Mouse (Mus musculus): Measurements from ENCODE around the gene RPS10-NUDT3.

RPS10-NUDT3 gene

DNA sequence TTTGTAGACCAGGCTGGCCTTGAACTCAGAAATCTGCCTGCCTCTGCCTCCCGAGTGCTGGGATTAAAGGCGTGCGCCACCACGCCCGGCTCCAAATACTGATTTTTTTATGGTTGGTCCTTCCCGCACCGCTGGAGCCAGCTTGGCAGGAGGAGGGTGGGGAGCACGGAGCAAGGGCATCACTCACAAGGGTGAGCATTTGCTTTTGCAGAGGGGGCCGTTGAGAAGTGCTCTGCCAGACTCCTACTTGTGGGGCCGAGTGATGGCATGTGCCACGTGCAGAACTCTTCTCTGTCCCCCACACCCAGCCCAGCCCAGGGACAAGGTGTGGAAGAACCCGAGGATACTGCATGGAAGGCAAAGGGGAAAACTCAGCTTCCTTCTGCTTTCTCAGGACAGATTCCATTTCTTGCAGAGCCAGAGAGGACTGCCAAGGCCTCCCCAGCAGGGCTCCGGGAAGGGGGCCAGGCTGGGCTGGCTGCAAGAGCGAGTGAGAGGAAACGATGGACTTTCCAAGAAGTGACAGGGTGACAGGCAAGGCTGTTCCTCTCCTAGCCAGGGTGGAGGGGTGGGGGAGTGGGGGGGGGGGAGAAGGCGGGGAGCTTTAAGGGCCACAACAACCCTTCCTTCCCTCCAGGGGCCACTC, 60.4 kb downstream of the RPS10-NUDT3 start:
- no peak for DNase-seq (ENCODE audit: low spot score)

DNA sequence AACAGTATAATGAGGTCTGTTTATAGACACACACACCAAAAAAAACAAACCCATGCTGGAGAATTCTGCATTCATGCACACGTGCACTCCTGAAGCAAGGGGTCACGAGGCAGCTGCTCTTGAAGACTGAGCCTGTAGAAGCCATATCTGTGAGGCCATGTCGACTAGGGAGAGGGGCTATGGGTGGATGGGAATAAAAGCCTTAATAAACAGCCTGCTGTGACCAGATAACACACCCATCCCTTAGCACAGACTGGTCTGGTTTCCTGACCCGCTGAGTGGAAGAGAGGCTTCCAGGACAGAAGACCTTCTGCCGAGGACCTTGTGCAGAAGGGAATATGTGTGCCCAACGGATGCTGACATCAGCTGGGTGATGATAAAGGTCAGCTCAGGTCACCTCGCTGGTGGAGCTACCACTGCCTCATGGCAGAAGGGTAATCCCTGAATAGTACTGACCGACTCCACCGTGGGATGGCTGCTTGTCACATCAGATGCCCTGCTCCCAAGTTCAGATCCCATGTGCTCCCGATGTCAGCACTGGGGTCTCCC, 61.2 kb downstream of the RPS10-NUDT3 start:
- no peak for DNase-seq (ENCODE audit: low spot score)

DNA sequence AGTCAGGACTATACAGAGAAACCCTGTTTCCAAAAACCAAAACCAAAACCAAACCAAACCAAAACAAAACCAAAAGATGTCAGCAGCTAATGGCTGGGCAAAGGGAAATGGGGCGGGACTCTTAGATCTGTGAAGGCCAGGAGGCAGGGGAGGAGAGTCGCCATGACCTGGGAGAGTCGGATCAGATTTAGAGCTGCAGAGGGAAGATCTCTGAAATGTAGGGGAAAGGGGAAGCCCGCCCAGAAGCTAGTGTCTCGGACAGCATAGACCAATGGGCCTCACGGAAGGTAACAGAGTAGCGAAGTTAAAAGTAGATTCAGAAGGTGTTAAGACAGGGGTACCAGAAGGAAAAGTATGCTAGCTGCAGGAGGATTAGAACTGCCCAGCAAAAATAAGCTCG, 63.7 kb downstream of the RPS10-NUDT3 start:
- no peak for DNase-seq (ENCODE audit: low spot score)

DNA sequence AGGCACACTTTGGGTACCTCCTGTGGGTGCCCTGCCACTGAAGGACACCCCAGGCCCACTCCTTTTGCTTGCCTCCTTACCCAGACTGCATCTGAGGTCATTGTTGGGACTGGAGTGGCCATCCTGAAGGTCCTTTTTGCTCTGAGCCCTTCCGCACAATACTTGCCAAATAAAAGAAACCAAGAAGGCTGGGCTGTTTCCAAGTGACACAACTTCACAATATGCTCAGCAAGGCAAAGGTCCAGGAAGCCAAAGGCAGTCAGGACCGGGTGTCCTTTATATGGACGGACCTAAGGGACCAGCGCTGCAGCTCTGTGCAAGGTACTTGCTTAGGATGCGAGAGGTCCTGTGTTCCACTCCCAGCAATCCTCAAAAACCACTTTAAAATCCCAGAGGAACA, 66.8 kb downstream of the RPS10-NUDT3 start:
- DNase-seq (ENCODE audit: low spot score) = no peak

DNA sequence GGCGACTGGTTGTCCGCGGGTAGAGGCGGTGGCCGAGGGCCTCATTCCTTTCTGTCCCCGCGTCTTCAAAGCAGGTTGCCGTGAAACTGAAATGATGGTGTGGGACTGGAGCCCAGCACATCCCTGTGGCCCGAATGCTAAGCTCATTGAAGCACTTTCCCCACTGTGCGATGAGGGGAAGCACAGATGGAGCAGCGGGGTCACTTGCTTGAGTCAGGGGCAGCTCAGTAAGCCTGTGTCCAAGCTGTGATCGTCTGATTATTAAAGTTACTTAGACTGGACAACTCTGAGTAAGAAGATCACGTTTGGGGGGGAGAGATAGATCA, 69.1 kb downstream of the RPS10-NUDT3 start:
- no peak for DNase-seq (ENCODE audit: low spot score)

DNA sequence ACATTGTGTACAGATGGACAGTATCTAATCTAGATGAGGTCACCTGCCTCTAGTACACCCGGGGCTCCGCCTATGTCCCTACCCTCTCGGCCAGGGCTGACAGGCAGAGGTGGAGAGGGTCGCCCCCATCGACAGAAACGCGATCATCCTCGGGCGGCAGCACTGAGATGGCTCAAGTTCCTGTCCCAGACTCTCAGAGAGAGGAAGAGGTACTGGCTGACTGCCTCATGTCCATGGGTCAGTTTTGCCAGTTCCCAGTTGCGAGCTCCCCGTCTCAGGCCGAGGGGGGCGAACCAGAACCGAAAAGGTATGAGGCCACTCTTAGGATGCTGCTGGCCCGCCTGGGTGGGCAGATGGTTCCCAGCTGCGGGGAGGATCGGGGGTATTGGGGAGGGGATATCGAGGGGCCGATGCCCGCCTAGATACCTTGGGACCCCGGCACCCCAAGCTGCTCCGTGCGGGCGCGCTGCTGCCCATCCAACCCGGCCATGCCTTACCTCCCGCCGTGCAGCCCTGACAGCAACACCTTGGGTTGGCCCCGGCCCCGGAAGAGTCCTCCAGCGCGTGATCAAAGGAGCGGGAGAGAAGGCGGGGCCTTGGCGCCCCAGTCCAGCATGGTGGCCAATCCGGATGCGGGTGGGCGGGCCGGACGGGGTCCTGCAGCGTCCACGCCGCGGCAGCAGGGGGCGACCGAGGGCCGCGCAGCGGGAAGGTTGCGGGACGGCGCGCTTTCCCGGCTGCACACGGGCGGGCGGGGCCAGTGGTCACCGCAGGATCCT, 69.7 kb downstream of the RPS10-NUDT3 start, which contains the start of gene AI413582:
Gene AI413582 (minus strand): TSS at position 594 of the 779 bp plus-strand sequence.
- DNase-seq (ENCODE audit: low spot score) = peak; percentile 95

DNA sequence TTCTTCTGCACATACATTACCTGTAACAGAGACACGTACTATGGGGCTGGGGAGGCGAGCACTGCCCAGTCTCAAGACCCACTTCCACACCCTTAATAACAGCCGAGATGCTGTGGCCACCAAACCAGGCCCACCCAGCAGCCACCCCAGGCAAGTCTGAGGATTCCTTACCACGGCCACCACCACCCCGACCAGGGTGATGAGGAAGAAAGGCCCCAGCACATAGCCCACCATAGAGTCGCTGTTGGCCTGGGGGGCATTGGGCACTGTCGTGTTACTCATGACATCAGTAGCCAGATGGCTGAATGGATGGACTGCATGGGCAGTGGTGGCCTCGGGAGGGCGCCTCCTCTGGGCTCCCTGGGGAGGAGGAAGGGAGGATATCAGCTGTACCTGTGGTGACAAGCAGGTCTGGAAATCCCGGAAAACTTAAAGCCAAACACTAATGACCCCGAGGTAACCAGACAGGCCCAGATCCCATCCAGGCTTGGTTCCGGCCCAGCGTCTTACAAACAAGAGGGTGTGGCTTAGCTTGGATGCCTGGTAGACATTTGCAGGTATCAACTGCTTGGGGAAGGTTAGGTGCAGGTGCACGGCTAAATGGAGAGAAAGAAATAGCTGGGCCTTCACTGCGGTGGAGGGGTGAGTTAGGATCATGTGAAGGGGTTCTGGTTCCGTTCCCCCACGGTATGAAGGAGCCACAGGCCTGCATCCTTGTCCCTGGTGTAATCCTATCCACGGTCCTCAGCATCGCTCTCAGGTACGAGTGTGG, 70.4 kb downstream of the RPS10-NUDT3 start:
- peak; percentile 57 for DNase-seq (ENCODE audit: low spot score)

DNA sequence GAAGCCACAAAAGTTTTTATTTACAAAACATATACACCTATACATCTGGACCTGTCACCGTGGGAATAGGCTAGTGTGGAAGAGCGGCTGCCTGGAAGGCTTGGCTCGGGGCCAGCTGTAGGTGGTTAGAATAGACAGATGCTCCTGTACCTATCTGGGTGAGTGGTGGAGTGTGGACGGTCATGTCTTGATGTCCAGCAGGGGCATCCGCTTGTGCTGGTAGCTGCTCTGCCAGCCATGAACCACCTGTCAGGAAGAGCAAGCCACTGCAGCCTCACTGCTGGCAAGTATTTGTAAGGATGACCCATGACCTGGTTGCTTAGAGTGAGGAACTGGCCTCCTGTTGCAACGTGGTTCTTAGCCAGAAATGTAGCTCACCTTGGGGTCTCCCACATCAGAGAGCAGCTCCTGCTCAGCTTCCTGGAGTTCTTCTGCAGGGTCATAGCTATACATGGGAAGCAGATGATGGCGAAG, 71.2 kb downstream of the RPS10-NUDT3 start:
- no peak for DNase-seq (ENCODE audit: low spot score)

DNA sequence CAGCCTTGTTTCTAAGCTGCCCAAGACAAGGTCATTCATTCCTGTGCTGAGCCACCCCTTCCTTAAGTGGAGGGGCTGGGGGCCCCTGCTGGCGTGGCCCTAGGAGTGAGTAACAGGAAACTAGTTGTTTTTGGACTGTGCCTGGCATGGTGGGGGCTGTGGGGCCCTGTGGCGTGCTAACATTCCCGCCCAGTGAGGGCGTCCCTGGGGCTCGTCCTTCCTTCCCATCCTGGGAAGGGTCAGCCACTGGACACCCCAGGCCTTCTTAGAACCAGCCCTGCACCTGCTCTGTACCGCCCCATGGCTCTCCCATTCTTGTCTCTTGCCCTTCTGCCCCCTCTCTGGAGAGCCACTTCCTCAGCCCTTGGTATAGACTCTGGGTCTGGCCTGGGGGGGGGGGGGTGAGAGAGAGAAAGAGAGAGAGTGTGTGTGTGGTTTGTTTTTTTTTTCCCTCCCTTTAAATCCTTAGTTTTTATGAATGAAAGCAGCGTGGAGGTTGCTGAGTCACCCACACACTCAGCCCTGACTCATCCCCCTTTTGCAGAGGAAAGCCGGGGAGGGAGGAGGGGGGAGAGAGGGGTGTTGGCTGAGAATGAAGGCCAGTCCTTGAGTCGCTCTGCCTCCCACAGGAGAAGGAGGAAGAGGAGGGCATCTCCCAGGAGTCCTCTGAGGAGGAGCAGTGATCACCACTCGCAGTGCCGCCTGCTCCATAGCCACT, 73.1 kb downstream of the RPS10-NUDT3 start:
- DNase-seq (ENCODE audit: low spot score) = no peak

DNA sequence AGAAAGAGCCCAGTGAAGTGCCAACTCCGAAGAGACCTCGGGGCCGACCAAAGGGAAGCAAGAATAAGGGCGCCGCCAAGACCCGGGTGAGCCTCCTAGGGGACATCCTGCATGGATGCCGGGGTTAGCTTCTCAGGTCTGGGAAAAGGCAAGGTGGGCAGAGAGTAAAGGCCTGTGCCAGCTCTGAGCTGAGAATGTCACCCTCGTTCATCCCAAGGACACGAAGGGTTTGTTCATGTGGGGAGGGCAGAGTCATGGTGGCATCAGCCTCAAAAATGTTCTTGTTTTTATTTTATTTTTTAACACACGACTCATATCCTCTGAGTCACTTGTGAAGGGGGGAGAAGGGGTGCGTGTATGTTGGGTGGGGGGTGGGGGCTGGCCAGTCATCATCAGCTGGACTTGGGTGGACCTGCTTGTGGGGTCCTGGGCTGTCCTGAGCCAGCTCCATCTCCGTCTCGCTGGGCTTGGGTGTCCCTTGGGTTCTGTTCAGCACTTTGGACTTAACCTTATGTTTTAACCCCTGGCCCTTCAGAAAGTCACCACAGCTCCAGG, 74.0 kb downstream of the RPS10-NUDT3 start:
- no peak for DNase-seq (ENCODE audit: low spot score)

DNA sequence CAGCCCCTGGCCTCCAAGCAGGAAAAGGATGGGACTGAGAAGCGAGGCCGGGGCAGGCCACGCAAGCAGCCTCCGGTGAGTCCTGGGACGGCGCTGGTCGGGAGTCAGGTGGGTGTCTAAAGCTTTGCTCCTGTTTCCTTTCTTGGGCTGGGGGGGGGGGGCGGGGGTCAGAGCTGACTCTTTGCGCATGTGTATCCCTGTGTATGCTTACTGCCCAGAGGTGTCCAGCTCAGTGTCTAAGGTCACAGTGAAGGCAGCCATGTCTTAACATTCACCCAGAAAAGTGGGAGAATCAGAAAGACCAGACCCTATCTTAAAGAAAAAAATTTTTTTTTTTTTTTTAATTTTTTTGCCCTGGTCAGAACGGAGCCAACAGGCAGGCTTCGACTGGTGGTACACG, 75.4 kb downstream of the RPS10-NUDT3 start:
- DNase-seq (ENCODE audit: low spot score) = no peak

DNA sequence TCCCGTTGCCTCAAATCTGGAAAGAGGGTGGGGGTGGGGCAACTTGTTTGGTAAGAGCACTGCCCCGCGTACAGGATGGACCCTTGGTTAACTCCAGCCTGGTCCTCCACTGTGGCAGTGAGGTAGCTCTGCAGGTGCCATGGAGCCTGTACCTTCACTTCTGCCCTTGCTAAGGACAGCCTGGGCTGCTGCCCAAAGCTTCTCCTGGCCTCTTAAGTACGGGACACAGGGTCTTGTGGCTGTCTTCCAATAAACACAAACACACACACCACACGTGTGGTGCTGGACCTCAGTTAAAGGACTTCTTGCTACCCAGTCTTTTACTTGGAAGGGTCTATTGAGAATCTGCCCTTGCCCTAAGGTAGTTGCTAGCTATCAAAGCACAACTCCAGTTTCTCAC, 76.2 kb downstream of the RPS10-NUDT3 start:
- no peak for DNase-seq (ENCODE audit: low spot score)

DNA sequence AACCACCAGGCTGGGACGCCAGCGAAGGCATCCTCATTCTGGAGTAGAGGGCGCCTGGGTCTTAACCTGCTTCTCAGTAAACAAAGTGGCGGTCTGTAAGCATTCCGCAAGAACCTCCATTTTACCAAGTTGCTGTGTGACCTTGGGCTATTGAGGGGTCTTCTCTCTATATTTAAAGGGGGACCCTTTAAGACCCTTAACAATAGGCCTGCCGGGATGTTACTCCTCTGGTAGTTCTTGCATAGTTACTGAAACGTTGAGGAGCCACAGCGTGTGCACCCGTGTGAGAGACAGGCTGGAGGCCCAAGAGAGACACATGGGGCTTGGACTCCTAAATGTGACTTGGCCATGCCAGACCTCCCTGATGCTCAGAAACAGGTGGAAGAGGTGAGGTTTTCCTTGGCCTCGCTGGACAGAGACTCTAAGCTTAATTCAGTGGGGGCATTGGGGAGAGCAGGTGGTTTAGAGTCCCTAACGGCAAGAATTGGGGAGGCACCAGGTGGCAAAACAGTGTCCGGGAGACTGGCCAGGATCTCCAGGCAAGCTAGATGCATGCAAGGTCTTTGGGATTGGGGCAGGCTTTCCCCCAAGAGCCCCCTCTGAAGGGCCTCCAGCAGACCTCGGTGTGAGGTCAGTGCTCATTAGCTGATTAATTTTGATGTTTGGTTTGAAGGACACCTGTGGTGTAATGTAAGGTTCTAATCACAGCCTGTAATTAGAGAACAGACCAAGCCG, 76.9 kb downstream of the RPS10-NUDT3 start:
- peak; percentile 75 for DNase-seq (ENCODE audit: low spot score)

DNA sequence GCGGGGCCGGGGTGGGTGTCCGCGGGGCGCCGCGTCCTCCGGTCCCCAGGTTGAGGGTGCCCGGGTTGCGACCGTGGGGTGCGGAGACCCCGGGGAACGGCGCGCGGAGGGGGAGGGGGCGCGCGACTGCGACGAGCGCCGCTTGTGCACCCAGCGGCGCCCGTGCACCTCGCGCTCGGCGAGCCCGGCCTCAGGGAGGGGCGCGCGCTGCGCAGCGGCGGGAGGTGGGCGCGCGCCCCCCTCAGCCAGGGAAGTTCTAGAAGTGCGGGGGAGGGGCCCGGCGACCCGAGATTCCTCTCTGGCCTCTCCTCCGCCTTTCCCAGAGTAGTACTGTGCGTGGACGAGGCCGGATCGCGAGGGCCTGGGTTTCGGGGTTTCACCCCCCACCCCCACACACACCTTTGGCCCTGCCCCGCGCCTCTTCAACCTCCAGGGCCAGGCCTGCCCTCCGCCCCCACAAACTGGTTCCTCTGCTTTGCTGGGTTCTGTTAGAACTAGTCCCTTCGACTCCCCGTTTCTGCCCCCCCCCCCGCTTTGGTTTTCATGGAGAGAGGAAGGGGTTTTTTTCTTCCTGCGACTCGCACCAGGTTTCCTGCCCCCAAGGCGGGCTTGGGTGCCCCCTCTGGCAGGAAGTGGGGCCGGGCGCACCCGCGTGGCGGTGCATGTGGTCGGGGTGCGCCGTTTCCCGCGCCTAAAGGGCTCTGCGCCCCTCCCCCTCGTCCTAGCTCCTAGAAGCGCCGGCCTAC, 77.7 kb downstream of the RPS10-NUDT3 start:
- peak; percentile 80 for DNase-seq (ENCODE audit: low spot score)

DNA sequence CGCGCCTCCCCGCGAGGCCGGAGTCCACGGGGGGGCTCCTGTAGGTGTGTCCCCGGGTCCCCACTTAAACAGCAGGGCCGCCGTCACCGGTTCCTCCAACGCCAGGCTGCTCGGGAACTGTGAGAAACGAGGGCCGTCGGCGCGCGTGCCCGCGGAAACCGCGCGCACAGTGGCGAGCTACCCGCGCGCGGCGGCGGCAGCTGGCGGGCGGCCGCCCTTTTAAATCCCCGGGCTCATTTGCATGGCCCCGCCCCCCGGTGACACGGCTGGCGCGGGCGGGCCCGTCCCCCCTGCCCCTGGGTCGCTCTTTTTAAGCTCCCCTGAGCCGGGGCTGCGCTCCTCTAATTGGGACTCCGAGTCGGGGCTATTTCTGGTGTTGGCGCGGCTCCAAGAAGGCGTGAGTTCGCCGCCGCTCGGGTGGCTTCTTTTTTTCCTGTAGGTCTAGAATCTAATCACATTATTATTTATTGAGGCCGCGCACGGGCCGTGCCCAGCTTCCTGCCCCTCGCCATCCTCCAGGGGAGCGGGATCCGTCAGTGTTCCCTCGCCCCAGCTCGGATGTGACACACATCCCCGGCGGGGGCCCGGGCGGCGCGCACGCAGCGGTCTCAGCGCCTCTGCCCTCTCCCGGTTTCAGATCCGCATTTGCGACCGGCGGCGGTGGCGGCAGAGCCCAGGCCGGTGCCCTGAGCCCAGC, 78.6 kb downstream of the RPS10-NUDT3 start, which contains the start of gene Hmga1:
Gene Hmga1 (plus strand): TSS at position 183 of the 697 bp plus-strand sequence.
- peak; percentile 95 for DNase-seq (ENCODE audit: low spot score)

DNA sequence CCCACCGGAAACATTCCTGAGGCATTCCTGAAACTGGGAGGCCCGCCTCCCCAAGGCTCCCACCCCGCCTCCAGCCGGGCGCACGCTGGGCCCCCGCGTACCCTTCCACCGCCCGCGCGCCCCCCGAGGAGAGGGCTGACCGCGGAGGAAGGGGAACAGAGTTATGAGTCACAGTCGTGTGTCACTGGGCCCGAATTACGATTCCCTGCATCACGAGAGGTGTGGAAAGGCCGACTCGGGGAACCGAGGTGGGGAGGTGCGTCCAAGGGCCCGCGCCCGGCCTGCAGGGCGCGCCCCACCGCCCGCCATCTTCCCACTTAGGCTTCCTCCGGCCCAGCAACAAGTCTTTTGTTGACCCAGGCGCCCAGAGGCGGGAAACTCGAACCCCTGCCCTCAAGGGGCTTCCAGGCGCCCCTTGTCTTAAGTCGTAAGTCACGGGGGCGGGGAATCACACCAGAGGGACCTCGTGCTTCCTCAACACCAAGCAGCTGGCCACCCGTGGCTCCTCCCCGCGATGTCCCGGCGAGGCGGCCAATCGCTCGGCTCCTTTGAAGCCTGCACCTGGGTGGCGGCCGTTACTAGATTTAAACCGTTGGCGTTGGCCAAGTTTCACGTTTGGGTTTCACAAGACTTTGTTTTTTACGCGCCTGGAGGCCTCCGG, 79.4 kb downstream of the RPS10-NUDT3 start:
- peak; percentile 84 for DNase-seq (ENCODE audit: low spot score)

DNA sequence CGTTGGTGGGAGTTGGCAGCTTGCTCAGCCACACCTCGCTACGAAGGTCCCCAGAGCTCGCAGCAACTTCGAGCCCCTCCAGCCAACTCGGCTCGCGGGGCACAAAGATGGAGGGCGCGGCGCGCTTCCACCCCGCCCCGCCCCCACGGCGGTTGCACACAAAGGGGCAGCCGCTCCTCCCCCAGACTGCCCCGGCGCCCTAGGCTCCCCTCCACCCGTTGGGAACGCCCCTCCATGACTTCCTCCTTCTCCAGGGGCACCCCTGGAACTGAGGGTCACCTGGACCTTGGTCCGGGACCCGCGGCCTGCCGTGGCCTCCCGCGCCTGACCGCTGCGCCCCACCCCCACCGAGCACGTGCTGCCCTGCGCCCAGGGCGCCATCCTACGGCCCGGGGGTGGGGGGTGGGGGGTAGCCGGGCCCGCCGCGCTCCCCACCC, 79.9 kb downstream of the RPS10-NUDT3 start:
- DNase-seq (ENCODE audit: low spot score) = peak; percentile 80

DNA sequence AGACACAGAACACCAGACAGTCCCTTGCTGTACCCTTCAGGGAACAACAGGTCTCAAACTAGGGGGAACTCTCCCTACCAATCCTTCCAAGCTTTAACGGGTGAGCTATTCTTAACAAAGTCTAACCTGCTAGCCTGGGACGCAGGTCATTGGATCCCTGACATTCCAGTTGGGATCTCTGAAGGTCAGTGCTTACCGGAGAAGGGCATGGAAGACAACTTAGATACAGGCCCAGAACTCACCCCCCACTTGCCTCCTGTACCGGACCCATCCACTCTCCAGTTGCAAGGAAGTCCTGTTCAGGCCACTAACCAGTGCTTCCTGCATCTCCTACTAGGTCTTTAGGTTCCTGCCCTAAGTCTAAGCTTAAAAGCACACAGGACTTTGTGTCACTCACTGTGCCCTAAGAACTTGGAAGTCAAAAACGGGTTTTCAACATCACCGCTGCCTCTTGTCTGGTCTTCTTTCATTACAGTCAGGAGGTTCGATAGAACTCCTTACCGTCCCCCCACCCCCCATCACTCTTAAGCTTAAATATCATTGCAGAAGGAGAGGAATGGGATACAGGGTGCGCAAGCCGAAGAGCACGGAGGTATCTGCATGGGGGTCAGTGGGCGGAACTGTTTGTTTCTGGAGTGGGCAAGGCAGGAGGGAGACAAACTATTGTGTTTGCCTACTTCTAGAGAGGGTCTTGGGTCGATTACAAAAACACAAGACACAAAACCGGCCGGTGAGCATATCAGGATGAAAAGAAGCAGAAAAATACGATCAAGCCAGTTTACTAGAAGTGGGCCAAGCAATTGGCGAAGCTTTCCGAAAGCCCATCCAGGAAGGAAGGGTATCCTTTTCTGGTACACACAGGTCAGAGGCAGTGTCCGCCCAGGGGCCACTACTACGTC, 80.7 kb downstream of the RPS10-NUDT3 start:
- DNase-seq (ENCODE audit: low spot score) = no peak

Data from retina, embryonic 14.5 days (tissue).